Mouse (Mus musculus) G1E (cell line): Measurements from ENCODE around the gene Ythdf1.

Source experiments
- CTCF ChIP-seq: IDR thresholded peaks from 2 replicates; pipeline ENCODE4 v1.5.1; 2012; ENCODE audit warnings: low read depth, low read length, inconsistent platforms, mixed read lengths
- GATA1 ChIP-seq: IDR thresholded peaks from 2 replicates; pipeline ENCODE4 v1.6.1; 2012; ENCODE audit warnings: borderline replicate concordance, low read length, inconsistent platforms, mixed read lengths
- POLR2AphosphoS5 ChIP-seq: IDR thresholded peaks from 2 replicates; pipeline ENCODE4 v1.6.1; 2012; ENCODE audit warnings: low read depth, low read length, inconsistent platforms; ENCODE audit not compliant: insufficient replicate concordance
- TAL1 ChIP-seq: conservative IDR thresholded peaks from 2 replicates; pipeline ENCODE4 v1.6.1; 2012; ENCODE audit warnings: low read depth, low read length, inconsistent platforms, mixed read lengths

DNA sequence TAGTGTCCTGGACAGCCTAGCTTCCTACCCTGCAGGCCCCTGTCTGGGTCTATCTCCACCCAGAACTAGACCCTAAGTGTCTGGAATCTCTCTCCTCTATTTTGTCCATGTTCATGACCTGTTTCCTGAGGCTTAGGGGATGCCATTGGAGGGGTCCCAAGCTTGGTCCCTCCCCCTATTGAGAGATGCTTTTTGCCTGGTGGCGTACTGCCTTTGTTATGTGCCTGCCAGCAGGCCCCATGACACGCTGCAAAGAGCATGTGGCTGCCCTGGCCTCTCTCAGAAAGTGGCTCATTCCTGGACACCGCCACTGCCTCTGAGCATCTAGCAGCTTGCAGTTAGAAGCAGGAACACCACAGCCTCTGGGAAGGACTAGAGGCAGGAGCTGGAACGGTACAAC lies 8.0 kb upstream of the Ythdf1 start, which contains the start of gene Birc7:
- TF ChIP-seq CTCF: no peak
- no peak for TF ChIP-seq TAL1
- TF ChIP-seq GATA1: no peak
- TF ChIP-seq POLR2AphosphoS5: no peak
